Mouse (Mus musculus): ENCODE measurements around the gene Sap18b.
"Not testable (repeated sequence)": the region's sequence is repeated elsewhere in the genome, so short reads cannot be mapped to it uniquely, and the experiment has no call there.

Gene Sap18b

GRCm38 (mm10) chr8:95825162-95825561 lies at the start of gene Sap18b:
Sap18b (plus strand) TSS chr8:95825346.
- DNase-seq (ENCODE audit: low spot score in 2 of 2), result not testable (repeated sequence)

DNA sequence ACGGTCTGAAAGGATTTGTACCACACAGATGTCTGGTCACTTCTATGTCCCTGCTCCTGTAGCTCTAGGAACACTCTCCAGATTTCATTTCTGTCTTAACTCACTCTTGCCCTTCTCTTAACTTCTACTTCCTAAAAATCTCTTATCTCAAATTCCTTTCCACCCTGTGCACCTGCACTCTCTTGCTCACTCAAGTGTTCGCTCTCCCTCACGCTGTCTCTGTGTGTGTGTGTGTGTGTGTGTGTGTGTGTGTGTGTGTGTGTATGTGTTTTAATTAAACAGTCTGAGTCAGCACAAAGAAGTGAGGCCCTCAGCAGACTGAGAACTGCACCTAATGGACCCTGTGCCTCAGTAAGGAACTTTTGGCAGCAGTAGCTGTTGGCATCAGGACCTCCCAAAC lies 44.1 kb upstream of the Sap18b start:
- no peak for DNase-seq (ENCODE audit: low spot score in 2 of 2)

DNA sequence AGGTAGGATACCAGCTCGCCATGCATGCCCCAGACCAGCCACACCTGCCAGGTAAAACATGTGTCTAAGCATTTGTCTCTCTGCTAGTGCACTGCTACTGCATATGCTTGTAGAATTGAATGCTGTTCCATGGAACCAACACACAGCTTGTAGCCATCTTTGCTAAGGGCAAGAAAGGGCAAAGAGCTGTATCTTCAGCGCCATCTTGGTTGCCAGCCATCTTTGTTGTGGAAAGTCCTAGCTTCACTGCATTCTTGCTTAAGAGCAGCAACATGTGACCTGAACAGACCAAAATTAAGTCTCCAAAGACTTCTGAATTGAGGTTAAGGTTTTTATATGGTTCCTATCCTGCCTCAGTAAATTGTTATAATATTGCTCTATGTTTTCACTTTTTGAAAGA lies 43.4 kb upstream of the Sap18b start:
- DNase-seq (ENCODE audit: low spot score in 2 of 2), result no peak

GRCm38 (mm10) chr8:95782628-95783027 lies 42.5 kb upstream of the Sap18b start:
- no peak for DNase-seq (ENCODE audit: low spot score in 2 of 2)

- DNase-seq (ENCODE audit: low spot score in 2 of 2), result no peak
Measured at GRCm38 (mm10) chr8:95785591-95785990, 39.6 kb upstream of the Sap18b start.

DNA sequence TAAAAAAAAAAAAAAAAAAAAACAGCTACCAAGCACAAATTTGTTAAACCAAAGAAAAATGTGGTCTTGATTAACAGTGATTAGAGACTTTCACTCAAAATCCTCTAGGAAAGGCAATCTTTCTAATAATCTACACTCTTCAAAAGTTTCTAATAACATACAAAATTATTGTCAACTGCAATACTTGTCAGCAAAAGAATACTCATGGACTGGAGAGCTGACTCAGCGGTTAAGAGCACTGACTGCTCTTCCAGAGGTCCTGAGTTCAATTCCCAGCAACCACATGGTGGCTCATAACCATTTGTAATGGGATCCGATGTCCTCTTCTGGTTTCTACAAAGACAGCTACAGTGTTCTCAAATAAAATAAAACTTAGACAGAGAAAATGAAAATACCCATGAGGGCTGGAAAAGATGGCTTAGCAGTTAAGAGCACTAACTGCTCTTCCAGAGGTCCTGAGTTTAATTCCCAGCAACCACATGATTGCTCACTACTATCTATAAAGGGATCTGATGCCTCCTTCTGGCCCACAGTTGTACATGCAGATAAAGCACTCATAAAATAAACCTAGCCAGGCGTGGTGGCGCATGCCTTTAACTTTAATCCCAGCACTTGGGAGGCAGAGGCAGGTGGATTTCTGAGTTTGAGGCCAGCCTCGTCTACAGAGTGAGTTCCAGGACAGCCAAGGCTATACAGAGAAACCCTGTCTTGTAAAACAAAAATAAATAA lies 29.6 kb upstream of the Sap18b start:
- DNase-seq (ENCODE audit: low spot score in 2 of 2), result not testable (repeated sequence)

- DNase-seq (ENCODE audit: low spot score in 2 of 2), result no peak
Measured at GRCm38 (mm10) chr8:95799117-95799516, 26.0 kb upstream of the Sap18b start.

DNA sequence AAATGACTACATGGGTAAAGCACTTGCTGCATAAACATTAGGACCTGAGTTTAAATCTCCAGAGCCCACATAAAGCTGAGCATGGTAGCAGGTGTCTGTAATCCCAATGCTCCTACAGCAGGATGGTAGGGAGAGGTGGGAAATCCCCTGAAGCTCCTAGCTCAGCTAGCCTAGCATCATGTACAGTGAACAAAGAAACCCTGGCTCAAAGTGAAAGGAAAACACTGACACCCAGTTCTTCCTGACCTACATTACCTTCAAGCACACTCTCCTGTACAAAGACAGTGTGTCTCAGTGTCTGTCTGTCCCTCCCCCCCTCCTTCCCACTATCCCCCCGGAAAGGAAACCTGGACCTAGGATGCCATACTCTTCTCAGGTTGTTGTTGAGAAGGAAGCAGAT lies 25.3 kb upstream of the Sap18b start:
- no peak for DNase-seq (ENCODE audit: low spot score in 2 of 2)

DNA sequence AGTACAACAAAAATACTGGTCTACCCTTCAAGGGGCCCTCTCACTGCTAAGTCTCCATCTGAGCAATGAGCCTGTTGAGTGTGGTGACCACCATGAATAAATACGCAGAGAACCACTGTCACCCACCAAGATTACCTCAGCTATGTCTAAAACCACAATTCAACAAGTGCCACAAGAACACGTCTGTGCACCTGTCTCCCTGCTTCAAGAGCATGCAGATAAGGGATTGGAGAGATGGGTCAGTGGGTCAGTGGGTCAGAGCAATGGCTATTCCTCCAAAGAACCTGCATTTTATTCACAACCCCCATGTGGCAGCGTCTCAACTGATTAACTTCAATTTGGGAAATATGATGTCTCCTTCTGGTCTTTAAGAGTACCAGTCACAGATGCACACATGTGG lies 24.8 kb upstream of the Sap18b start:
- DNase-seq (ENCODE audit: low spot score in 2 of 2), result no peak

DNA sequence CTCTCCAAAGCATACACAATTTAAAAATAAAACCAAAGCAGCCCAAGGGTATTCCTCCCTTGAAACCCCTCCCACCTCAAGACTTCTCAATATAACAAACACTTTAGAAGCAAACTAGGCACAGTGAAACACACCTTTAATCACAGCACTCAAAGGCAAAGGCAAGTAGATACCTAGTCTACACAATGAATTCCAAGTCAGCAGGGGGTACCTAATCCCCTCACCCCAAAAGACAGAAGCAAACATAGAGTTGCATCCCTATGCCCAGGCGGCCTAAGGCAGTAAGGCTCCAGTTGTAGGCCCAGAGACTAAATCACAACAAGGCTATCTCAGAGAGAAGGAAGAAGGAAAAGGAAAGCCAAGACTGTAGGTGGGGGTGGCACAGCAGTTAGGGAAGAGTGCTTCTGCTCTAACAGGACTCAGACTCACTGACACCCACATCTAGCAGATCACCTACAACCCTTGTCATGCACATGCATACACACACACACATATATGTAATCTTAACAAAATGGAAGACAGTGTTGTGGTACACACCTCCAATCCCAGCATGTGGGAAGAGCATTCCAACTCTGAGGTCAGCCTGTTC lies 23.6 kb upstream of the Sap18b start:
- no peak for DNase-seq (ENCODE audit: low spot score in 2 of 2)

- no peak for DNase-seq (ENCODE audit: low spot score in 2 of 2)
Measured at GRCm38 (mm10) chr8:95802231-95802630, 22.9 kb upstream of the Sap18b start.

DNA sequence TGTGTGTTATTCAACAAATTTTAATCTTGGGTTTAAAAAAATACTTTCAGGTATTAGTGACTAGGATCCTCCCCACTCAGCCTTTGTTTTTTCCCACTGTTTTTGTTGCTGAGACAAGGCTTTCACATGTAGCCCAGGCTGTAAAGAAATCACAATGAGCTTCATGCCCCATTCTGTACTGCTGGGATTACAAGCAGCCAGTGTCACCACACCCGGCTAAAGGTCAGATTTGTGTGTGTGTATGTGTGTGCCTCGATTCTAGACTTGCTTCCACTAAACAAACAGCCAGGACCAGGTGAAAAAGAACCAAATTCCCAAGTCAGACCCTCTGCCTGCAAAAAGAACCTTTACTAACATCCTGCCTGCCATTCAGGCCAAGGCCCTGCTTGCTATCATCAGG lies 19.7 kb upstream of the Sap18b start:
- DNase-seq (ENCODE audit: low spot score in 2 of 2), result no peak

- peak; percentile 26 for DNase-seq (ENCODE audit: low spot score in 2 of 2)
Measured at GRCm38 (mm10) chr8:95806461-95807191, 18.5 kb upstream of the Sap18b start.

DNA sequence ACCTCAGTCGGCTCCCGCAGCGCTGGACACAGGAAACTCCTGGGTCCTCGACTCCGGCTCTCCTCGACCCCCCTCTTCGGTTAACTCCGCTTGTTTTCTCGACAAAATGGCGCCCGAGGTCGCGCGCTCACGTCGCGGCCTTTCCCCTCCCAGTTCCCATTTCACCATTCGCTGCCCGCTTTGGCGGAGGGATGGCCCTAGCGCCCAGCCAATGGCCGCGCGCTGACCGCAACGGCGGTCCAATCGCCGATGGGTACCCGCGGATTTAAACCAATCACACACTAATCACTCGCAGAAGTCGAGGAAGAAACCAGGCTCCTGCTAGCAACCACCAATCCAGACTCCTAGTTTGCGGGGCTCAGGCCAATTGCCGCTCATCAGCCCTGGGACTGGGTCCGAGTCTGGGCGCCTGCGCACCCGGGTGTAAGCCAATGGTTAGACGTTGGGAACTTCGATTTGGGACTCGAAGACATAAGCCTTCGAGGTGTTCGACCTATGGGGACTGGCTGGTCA lies 17.8 kb upstream of the Sap18b start, which contains the start of gene Cnot1:
Gene Cnot1, minus strand, starts transcription at position 134 of the 513 bp plus-strand sequence.
- DNase-seq (ENCODE audit: low spot score in 2 of 2), result peak; percentile 96 to 97

- DNase-seq (ENCODE audit: low spot score in 2 of 2), result peak; percentile 91 to 95
Measured at GRCm38 (mm10) chr8:95807861-95808260, 17.3 kb upstream of the Sap18b start.

DNA sequence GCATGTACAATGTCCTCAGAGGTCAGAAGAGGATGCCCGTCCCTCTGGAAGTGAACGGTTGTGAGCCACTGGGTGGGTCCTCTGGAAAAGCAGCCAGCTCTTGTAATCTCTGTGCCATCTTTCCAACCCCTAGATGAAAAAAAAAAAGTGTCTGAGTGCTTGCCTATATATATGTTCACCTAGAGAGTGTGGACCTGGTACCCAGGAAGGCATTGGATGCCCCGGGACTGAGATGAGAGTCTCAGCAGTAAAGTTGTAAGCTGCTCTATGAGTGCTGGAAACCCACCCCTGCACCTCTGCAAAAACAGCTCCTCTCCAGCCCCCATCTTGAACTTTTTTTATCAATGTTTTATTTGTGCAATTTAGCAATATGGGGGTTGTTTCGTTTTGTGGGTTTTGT lies 16.5 kb upstream of the Sap18b start:
- no peak for DNase-seq (ENCODE audit: low spot score in 2 of 2)

- DNase-seq (ENCODE audit: low spot score in 2 of 2), result no peak
Measured at GRCm38 (mm10) chr8:95809116-95809515, 16.0 kb upstream of the Sap18b start.

GRCm38 (mm10) chr8:95810184-95810591 lies 15.0 kb upstream of the Sap18b start:
- peak; percentile 19 to 23 for DNase-seq (ENCODE audit: low spot score in 2 of 2)

GRCm38 (mm10) chr8:95816044-95816708 lies 9.0 kb upstream of the Sap18b start:
- no peak for DNase-seq (ENCODE audit: low spot score in 2 of 2)

- no peak for DNase-seq (ENCODE audit: low spot score in 2 of 2)
Measured at GRCm38 (mm10) chr8:95817597-95817996, 7.5 kb upstream of the Sap18b start.

GRCm38 (mm10) chr8:95818211-95818610 lies 6.9 kb upstream of the Sap18b start:
- no peak for DNase-seq (ENCODE audit: low spot score in 2 of 2)

DNA sequence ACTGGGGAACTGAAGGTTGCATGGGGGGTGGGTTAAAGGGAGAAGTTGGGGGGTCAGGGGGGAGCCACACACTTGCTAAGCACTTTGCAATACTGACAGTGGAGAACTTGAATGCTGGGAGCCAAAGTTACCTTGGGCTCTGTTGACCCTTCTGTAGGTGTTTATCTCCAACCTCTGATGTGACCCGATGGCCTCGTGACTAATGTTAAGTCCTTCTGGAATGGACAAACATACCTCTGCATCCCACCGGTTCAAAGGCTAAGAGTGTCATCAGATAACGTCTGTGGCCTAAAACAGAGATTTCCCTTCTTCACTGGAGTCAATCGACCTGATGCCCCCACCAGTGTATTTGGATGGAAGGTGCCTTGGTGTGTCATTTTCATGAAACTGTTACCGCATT lies 3.9 kb upstream of the Sap18b start:
- no peak for DNase-seq (ENCODE audit: low spot score in 2 of 2)
